Mouse (Mus musculus) liver, postnatal 0 days (tissue): Measurements from ENCODE around the gene Scarf1.

Source experiments
- CTCF ChIP-seq: sonication (generic); IDR thresholded peaks from 2 replicates; pipeline ENCODE4 v1.5.1; 2016; ENCODE audit warnings: antibody characterized with exemption, low read depth
- EP300 ChIP-seq: IDR thresholded peaks from 2 replicates; pipeline ENCODE4 v1.6.1; 2016; ENCODE audit warnings: antibody characterized with exemption, low read depth, mild to moderate bottlenecking

DNA sequence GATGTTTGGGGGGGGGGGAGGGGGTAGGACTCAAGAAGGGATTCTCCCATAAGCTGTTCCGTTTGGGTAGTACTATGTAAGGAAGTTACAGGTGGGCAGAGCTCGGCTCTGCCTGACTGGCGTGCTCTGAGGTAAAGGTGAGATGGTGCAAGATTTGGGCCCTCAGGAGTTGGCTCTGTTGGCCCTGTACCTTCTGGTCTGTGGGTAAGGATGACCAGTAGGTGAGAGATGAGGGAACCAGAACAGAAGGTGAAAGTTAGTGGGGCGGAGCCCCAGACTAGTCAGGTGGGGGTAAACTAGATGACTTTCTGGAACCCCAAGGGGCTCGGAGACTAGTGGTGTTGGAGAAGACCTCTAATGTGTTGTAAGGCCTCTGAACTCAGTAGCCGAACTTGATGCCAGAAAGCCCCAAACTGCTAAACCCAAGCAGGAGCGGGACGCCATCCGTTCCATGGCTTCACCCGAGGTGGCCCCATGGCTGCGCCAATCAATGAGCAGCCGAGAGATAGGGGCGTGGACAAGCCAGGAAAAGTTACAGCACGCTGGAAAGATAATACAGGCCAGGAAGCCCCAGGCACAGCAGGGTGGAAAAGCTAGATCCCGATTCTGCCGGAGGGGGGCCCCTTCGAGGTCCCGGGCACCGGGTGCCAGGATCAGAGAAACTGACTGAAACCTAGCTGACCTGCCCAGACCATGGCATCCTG is 45.7 kb upstream of the Scarf1 start:
- TF ChIP-seq EP300 (no peak), CTCF (peak; percentile 24; the same call in 1 of the 2 replicates)
